Mouse (Mus musculus): ENCODE results near the gene Gm3336. TPM values are rescaled to one million over a fixed set of nuclear protein-coding genes. Genes with fewer than 3 reads are reported as not detected.

The Gm3336 gene
- total RNA-seq, 2 experiments from 2014 or later: not detected

DNA sequence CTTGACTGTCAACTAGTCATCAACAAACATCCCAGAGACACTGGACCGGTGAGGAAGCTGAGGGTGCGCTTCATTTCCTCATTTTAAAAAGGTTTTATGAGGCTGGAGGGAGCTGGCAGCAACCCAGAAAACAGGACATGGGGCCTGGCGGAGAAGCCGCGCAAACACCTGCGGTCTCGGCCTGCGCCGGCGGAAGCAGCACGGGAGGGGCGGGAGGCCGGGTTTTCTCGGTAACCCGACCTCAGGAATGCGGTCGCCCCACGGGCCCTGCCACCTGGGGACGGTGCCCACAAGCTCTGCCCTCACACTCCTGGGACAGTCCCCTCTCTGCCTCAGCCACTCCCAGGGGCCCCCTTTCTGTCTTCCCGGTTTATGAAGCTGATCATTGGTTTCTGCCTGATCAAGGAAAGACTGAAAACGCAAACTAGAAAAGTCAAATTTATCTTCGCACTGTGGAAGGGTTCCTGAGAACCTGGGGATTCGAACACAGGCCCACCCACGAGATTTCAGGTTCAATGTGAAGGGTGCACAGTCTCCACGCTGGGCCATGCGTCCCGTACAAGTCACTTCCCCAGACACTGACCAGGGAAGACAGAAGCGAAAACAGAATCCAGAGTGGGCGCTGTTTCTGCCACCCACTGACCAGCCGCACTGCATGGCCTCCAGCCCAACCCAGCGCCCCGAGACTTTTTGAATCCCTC lies 22.9 kb upstream of the Gm3336 start:
- peak in 1 of 2 experiments; percentile 51 for DNase-seq

DNA sequence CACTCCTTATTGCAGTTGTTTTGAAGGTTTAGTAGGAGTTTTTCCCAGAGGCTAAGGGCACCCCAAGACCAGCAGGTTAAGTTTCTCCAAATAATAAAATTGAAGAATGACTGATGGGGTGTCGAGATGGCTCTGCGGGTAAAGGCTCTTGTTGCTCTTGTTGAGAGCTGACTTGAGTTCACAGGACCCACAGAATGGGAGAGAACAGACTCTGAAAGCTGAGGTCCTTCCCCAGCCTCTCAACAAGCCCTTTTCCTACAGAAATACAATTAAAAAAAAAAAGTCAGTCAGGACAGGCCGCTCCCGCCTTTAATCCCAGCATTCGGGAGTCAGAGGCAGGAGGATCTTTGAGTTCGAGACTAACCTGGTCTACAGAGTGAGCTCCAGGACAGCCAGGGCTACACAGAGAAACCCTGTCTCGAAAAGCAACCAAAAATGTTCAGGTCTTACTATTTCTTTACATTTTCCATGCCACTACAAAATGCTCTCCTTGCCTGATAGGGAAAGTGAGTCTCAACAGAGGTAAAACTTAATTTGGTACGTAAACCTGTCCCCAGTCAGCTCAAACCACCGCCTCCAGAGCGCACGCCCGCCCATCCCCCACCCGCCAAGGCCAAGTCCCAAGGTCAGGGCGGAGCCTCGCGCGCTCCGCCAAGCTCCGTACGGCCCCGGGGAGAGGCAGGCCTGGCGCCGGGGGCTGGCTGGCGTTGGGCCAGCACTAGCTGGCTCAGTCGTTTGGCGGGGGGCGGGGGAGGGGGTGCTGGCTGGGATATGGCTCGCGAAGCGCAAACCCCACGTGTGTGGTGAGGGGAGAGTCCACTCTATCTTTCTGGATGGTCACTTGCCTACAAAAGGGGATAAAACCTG lies 22.1 kb upstream of the Gm3336 start:
- peak; percentile 84 to 91 for DNase-seq

DNA sequence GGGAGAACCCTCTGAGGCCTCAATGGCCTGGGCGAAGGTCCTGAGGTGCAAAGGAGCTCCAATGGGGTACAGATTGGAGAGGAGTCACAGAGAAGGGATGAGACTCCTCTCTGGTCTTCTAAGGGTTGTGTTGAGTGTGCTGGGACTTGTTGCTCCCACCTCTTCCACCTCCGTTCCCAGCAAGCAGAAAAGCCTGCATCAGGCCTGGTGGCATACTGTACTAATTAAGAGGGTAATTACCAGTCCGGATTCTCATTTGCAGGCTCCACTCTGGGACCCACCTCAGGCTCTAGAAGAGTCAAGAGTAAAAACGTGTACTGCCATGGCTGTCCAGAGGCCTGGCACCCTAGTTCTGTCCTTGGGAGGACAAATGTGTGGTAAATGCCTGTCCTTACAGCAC lies 21.4 kb upstream of the Gm3336 start:
- no peak for DNase-seq

DNA sequence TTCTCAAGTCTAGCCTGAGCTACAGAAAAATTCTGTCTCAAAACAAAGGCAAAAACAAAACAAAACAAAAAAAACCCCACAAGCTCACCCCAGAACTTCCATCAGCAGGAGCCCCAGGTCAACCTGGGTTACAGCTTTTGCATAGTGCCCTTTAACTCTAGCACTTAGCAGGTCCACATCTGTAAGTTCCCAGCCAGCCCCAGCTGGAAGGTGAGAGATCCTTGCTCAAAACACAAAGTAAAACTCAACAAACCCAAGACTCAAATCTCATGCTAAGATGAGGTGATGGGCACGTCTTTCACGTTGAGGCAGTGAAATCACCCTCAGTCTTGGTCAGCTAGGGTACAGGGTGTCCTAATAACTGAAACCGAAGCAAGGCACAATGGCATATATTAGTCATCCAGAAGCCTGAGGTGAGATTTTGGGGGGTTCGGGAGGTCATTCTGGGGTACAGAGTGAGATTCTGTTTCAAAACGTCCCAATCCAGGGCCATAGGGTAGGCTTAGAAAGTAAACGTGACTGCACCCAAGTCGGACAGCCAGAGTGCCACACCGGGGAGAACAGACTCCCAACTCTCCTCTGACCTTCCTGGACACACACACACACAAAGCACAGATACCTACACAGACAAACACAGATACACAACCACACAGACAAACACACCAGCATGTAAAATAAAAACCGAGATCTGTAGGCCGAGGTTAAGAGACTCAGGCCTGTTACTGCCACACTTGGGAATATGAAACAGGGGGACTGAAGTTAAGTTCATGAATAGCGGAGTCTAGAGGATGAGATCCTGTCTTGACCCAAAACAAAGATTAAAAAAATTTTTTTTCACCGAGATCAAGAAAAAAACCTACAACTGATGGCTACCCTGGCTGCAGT lies 20.7 kb upstream of the Gm3336 start:
- DNase-seq: no peak

DNA sequence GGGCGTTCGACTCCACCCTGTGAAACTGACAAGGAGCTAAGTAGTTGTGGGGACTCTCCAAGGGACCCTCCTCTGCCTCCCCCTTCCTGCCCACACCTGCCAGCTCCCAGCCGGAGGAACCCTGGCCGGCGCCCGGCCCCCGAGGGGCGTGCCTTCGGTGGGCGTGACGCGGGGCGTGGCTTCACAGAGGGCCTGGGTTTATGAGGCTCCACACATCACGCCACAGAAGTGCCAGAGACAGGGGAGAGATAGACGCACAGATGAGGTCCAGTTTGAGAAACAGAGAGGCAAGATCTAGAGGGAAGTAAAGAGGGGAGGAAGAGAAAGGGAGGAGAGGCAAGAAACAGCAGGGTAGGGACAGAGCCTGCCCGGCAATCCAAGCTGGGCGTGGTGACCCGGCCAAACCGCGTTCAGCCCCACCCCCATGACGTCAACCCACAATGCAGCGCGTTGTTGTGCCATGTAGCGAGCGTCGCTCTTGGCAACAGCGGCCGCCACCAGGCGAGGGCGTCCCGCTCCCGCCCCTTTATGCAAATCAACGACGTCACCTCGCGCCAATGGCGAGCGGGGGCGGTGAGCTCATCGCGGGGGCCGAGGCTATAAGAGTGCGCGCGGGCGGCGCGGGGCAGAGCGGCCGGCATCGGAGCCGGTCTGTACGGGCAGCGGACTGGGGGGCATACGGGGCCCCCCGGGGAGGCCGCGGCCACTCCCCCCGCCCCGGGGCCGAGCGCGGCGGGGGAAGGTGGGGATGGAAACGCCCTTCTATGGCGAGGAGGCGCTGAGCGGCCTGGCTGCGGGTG lies 19.8 kb upstream of the Gm3336 start, which contains the start of gene Jund:
TSS of gene Jund (plus strand) at position 640 of the 800 bp plus-strand sequence.
- DNase-seq: peak; percentile 99 to 100

DNA sequence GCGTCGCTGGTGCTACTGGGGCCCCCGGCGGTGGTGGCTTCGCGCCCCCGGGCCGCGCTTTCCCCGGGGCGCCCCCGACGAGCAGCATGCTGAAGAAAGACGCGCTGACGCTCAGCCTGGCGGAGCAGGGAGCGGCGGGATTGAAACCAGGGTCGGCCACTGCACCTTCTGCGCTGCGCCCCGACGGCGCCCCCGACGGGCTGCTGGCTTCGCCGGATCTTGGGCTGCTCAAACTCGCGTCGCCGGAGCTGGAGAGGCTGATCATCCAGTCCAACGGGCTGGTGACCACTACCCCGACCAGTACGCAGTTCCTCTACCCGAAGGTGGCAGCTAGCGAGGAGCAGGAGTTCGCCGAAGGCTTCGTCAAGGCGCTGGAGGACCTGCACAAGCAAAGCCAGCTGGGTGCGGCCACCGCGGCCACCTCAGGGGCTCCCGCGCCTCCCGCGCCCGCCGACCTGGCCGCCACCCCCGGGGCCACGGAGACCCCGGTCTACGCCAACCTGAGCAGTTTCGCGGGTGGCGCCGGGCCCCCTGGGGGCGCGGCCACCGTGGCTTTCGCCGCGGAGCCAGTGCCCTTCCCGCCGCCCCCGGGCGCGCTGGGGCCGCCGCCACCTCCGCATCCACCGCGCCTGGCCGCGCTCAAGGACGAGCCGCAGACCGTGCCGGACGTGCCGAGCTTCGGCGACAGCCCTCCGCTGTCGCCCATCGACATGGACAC lies 19.1 kb upstream of the Gm3336 start:
- DNase-seq: peak in 1 of 2 experiments; percentile 66

DNA sequence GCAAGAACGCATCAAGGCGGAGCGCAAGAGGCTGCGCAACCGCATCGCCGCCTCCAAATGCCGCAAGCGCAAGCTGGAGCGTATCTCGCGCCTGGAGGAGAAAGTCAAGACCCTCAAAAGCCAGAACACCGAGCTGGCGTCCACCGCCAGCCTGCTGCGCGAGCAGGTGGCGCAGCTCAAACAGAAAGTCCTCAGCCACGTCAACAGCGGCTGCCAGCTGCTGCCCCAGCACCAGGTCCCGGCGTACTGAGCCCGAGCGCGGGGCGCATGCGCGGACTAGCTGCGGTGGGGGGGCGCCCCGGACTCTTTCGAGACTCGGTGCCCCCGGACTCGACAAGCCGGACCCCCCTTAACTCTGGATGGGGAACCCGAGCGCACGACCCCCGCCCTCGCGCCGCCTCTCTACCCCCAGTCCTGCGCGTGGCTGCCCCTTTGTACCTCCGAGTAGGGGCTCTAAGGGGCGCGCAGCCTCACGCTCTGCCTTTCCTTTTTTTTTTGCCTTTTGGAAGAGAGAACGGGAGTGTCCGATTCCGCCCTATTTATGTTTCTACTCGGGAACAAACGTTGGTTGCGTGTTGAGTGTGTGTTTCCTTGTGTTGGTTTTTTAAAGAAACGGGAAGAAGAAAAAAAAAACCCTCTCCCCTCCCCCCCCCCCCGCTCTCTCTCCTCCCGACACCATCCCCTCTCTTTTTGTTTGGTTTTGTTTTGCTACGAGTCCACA lies 18.3 kb upstream of the Gm3336 start:
- peak; percentile 85 to 89 for DNase-seq

DNA sequence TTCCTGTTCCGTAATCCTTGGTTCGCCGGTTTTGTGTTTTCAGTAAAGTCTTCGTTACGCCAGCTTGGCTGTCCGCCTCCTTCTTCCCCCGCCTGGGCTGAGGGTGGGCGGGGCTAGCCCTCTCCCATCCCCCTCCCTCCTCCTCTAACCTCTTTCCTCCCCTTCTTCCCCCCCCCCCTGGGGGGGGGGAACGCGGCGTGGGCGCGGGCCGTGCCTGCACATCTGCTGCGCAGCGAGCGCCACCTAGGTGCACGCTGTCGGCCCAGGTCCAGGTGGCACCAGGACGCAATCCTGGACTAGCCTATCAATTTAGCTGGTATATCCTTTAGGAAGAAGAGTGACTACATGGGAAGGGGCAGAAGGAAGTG lies 17.8 kb upstream of the Gm3336 start:
- peak; percentile 91 to 96 for DNase-seq

DNA sequence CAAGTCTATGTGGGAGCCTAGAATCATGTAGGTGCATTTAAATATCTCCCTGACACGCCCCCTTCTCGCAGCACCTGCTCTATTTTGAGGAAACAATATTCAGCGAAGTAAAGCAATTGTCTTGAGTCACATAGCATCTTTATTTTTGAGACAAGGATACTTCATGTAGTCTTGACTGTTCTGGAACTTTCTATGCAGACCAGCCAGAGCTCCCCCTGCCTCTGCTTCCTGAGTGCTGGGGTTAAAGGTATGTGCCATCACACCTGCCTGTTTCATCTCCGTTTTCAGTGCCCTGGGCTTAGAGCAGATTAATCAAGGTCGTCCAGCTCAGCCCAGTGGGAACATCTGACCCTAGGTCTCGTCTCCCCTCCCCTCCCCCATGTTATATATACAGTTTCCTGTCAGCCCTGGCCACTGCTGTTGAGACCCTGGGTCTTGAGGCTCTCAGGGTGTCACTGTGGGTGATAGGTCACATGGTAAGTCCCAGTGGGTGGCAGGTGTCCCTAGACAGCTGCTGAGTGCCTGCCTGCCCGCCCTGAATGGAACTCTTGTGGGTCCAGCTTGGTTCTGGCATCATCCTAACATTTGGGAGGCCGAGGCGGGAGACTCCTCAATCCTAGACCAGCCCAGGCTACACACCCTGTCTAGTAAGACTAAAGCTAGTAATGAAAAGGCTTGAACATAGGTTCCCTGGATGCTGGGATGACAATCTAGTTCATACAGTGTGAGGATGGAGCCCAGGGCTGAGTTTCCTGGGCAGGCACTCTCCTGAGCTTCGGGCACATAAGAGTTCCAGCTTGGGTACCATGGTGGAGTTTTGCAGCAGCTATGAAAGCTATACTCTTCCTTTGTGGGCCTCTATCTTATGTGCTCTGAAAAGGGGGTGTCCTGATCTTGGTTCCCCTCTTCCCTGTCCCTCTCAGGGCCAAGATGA lies 17.0 kb upstream of the Gm3336 start:
- DNase-seq: no peak

DNA sequence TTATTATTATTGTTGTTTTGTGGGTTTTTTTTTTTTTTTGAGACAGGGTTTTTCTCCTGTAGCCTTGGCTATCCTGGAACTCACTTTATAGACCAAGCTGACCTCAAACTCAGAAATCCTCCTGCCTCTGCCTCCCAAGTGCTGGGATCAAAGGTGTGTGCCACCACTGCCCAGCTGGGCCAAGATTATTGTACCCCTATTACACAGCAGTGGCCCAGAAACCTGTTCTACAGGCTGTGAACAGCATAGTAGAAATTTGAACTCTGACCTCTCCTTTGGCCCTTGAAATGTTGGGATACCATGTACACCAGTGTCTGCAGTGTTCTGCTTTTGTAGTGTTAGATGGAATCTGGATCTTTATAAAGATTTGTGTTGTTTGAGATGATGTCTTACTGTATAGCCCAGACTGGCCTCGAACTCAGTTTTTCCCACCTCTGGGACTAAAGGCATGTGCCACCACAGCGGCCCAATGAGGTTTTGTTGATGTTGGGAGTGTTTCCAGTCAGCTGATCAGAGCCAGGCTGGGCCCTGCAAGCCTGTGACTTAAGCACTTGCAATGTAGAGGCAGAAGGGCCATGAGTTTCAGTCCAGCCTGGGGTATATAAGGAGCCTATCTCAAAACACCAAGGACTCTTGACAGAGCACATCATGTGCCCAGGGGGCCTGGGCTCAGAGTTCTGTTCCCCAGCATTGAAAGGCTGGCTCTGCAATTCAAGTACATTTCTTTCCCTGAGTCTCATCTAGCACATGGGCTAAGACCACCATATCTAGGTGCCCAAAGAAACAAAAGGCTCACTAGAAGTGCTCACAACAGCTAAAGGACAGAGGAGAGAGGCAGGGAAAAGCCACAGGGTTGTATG lies 16.1 kb upstream of the Gm3336 start:
- DNase-seq: no peak

DNA sequence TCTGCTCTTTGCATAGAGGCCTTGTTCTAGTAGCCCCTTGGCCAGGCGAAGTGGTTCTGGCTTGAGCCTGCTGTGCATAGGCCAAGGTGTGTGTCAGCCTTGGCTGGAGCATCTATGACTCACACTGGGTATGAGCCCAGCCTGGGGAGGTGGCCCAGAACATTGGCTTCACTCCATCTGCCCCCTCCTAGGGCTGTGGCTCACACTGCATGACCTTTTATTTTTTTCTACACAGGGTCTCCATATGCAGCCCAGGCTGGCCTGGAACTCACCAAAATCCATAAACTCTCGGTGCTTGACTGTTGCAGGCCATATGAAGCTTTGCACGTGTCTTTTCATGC lies 15.5 kb upstream of the Gm3336 start:
- peak; percentile 84 to 87 for DNase-seq

DNA sequence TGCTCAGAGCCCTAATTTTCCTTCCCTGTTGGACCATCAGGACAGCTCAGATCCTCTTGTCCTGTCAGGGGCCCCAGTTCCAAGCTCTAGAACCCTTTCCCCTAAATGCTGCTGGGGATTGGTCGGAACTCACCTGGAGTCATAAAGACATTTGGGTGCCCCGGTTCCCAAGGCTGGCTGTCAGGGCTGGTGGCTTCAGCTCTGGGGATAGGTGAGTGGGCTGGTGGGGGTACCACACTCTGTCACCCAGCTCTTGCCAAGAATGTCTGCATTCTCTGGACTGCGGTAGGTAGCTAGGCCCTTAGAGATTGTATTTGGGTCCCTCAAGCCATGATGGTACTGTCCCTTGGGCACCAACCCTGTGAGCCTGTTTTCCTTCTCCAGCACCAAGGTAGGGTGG lies 15.1 kb upstream of the Gm3336 start, which contains the start of gene Iqcn:
TSS of gene Iqcn (plus strand) at position 171 of the 400 bp plus-strand sequence.
- no peak for DNase-seq

DNA sequence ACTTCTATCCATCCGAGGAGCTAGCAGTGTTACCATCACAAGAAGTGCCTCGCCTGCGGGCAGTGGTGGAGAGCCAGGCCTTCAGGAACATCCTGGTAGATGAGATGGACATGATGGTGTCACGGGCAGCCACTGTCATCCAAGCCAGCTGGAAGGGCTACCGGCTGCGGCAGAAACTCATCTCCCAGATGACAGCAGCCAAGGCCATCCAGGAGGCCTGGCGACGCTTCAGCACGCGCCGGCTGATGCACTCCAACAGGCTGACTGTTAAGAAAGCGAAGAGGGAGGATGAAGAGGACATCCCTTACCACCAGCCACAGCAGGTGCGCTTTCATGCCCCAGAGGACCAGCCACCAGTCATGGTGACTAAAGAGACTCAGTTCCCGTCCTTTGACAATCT lies 10.1 kb upstream of the Gm3336 start:
- peak; percentile 75 to 83 for DNase-seq

DNA sequence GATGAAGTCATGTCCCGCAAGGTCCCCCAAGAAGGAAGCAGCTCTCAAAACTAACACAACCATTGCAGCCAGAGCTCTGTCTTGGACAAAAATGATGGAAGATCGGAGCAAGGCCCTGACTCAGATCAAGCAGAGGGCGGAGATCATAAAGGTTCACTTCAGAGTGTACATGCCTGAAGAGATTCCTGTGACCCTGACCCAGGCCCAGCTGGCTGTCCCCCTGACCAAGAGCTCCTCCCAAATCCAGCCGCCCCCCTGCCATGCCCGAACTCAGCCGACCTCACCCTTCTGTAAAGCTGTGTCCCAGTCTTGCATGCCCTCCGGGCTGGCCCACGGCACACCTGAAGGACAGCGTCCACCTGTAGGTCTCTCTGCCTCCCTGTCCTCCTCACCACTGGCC lies 8.5 kb upstream of the Gm3336 start:
- DNase-seq: no peak

DNA sequence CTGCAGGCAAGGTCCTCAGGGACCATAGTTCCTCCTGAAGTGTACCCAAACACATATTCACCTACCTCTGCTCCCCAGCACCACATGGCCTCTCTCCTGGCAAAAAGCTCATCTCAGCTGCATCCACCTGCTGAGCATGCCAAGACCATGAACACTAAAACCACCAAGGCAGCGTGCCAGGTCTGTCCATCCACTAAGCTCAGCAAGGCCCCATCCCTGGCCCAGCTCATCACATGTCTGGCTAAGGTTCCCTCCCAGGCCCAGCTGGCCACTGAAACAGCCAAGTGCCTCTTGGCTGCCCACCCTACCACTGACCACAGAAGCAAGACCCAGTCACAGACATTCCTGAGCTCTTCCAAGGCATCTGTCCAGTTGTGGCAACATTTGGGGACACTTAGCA lies 8.0 kb upstream of the Gm3336 start:
- DNase-seq: peak; percentile 52 to 74

DNA sequence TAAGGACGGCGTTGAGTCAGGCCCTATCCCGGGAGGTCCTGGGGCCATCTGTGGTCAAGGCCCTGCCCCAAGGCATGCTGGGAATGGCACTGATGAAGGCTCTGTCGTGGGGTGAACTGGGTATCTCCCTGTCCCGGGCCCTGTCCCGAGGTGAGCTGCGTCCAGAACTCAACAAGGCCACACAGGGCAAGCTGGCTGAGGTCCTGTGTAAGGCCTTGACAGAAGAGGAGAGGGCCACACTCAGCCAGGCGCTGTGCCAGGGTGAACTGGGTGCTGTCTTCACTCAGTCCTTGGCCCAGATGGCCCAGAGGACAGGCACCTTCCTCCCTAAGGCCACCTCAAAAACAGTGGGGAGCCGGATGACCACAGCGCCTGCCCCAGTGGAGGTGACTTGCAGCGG lies 7.3 kb upstream of the Gm3336 start:
- peak; percentile 86 to 92 for DNase-seq

DNA sequence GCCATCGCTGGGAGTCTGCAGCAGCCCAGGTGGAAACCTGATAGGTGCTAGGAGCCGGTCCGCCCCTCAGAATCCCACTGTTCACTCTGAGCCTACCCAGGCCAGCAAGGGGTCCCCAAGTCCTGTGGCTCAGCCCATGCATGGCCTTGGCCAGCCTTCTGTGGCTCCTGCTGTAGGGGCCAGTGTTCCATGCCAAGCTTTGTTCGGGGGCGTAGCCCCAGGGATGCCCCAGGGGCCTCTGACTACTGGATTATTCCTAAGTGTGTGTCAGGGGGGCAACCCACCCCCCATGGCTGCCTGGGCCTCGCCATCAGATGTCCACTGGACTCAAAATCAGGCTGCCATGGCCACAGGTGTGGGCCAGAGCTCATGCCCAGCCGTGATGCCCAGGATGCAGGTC lies 4.4 kb upstream of the Gm3336 start:
- no peak for DNase-seq

DNA sequence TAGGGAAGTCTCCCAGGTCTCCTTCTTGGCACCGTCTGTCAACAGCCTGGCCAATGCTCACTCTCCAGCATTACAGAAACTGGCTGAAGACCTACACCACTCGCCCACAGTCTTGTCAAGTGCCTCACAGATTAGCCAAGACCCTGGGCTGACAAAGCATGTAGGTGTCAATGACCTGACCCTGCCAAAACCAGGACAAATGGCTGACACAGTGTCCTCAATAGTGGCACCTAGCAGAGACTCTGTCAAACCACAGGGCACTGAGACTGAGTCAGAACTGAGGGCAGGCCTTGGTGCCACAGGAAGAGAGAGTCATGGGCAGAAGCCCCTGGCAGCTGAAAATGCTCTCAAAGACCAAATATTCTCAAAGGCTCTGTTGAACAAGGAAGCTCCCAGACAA lies 3.3 kb upstream of the Gm3336 start:
- no peak for DNase-seq

Measured in adrenal gland, postnatal 36 days (tissue).